15 mouse cellular contexts compared by ENCODE assay signal in genomic region chr10:42082227-42082840, GRCm38 (mm10).
DNase-seq lines count a peak whose midpoint lies in the region; ATAC-seq and TF ChIP-seq lines count a peak whose summit lies in the region.
"Had no signal": no experiment of that assay in that cellular context is flagged by ENCODE, and none has a peak within 500 bp of the region (broad histone marks: within the 10 kb centered on the region; RNA-seq: fewer than 3 reads in every experiment).

No protein-coding gene starts in this region.

- peak overlapping the region; percentile 56 for H3K27ac ChIP-seq in heart, adult 2 months
- H3K27ac ChIP-seq in heart, embryonic 16.5 days (ENCODE audit: low read length) = peak overlapping the region; percentile 55
- peak overlapping the region; percentile 58; the same call in 1 of the 2 replicates for H3K27ac ChIP-seq in stomach, embryonic 16.5 days (ENCODE audit: low read length)
- no peak overlapping the region for H3K27ac ChIP-seq in hindbrain, embryonic 11.5 days (ENCODE audit: low read depth, low read length)
- H3K27ac ChIP-seq: embryonic facial prominence, embryonic 13.5 days; forebrain, embryonic 13.5 days; hindbrain, embryonic 14.5 days; limb, embryonic 12.5 days had no signal

- no peak for TF ChIP-seq CTCF in heart, adult 2 months (IDR thresholded peaks at IDR 0.05)
- no peak for TF ChIP-seq CTCF in lung, adult 2 months (IDR thresholded peaks at IDR 0.05; ENCODE audit: insufficient read depth, low read length)

- peaks cover 5% of the 10 kb centered on the region for H3K9me3 ChIP-seq in heart, embryonic 16.5 days (replicated peaks; ENCODE audit: control insufficient read depth, low read length)
- H3K9me3 ChIP-seq in stomach, embryonic 16.5 days (replicated peaks; ENCODE audit: control insufficient read depth, low read length) = no peaks in the 10 kb centered on the region
- H3K9me3 ChIP-seq in hindbrain, embryonic 11.5 days (ENCODE audit: control insufficient read depth, low read length) = no peaks in the 10 kb centered on the region
- H3K9me3 ChIP-seq: forebrain, embryonic 13.5 days; G1E had no signal

- intact Hi-C loops in heart, adult 2 months (cut with DNase I) = no loop called here
- intact Hi-C loops in heart, postnatal 36 days (cut with DNase I) = no loop called here

- 11% methylated on average over 7 of the region's 7 CpGs for WGBS in heart, adult 2 months
- WGBS in lung, adult 2 months = 26% methylated on average over 7 of the region's 7 CpGs
- WGBS in heart, embryonic 16.5 days = 15% methylated on average over 7 of the region's 7 CpGs
- 34% methylated on average over 7 of the region's 7 CpGs for WGBS in stomach, embryonic 16.5 days
- 81% methylated on average over 7 of the region's 7 CpGs for WGBS in hindbrain, embryonic 11.5 days

- H3K36me3 ChIP-seq in heart, adult 2 months (ENCODE audit: control insufficient read depth, insufficient read depth, low read length) = no peaks in the 10 kb centered on the region; the same call in 1 of the 2 replicates
- H3K36me3 ChIP-seq in heart, embryonic 16.5 days (ENCODE audit: control insufficient read depth, insufficient read depth) = no peaks in the 10 kb centered on the region
- H3K36me3 ChIP-seq in stomach, embryonic 16.5 days (ENCODE audit: control insufficient read depth, insufficient read depth, low read length) = no peaks in the 10 kb centered on the region
- H3K36me3 ChIP-seq in hindbrain, embryonic 11.5 days (ENCODE audit: control insufficient read depth, insufficient read depth, low read length) = no peaks in the 10 kb centered on the region
- H3K36me3 ChIP-seq: embryonic facial prominence, embryonic 13.5 days; G1E; limb, embryonic 12.5 days had no signal

- no peak for TF ChIP-seq EP300 in heart, adult 2 months (IDR thresholded peaks at IDR 0.05; ENCODE audit: insufficient read depth, low read depth, low read length)

- peak overlapping the region; percentile 13; the same call in 1 of the 2 replicates for H3K4me2 ChIP-seq in heart, embryonic 16.5 days (ENCODE audit: low read depth, low read length)
- no peak overlapping the region for H3K4me2 ChIP-seq in stomach, embryonic 16.5 days (ENCODE audit: low read depth, low read length)
- no peak overlapping the region for H3K4me2 ChIP-seq in hindbrain, embryonic 11.5 days (replicated peaks; ENCODE audit: low read depth, low read length)
- H3K4me2 ChIP-seq: embryonic facial prominence, embryonic 13.5 days; forebrain, embryonic 13.5 days; hindbrain, embryonic 14.5 days; limb, embryonic 12.5 days; lung, embryonic 14.5 days had no signal

- no peak overlapping the region for H3K4me3 ChIP-seq in heart, adult 2 months
- H3K4me3 ChIP-seq in lung, adult 2 months (replicated peaks; ENCODE audit: extremely low read depth, low read depth, low read length) = no peak overlapping the region
- no peak overlapping the region for H3K4me3 ChIP-seq in heart, embryonic 16.5 days (ENCODE audit: low read length)
- no peak overlapping the region for H3K4me3 ChIP-seq in stomach, embryonic 16.5 days (replicated peaks; ENCODE audit: low read length)
- H3K4me3 ChIP-seq in hindbrain, embryonic 11.5 days (ENCODE audit: low read depth, low read length) = no peak overlapping the region
- H3K4me3 ChIP-seq: embryonic facial prominence, embryonic 13.5 days; forebrain, embryonic 13.5 days; limb, embryonic 12.5 days had no signal

- no peak for ATAC-seq in heart, embryonic 16.5 days (replicated peaks; ENCODE audit: extremely low read depth, insufficient read depth, low FRiP score)
- peak; percentile 66; the same call in 1 of the 2 replicates for ATAC-seq in stomach, embryonic 16.5 days (ENCODE audit: insufficient read depth, low FRiP score)
- ATAC-seq in hindbrain, embryonic 11.5 days (ENCODE audit: low FRiP score) = no peak
- ATAC-seq: forebrain, embryonic 13.5 days had no signal

- peaks cover 4% of the 10 kb centered on the region for H3K4me1 ChIP-seq in heart, adult 2 months (ENCODE audit: control insufficient read depth, insufficient read depth, low read length)
- no peaks in the 10 kb centered on the region; the same call in 1 of the 2 replicates for H3K4me1 ChIP-seq in lung, adult 2 months (ENCODE audit: control insufficient read depth, insufficient read depth, low read length)
- peaks cover 11% of the 10 kb centered on the region for H3K4me1 ChIP-seq in heart, embryonic 16.5 days (ENCODE audit: control insufficient read depth, insufficient read depth, low read length)
- no peaks in the 10 kb centered on the region for H3K4me1 ChIP-seq in stomach, embryonic 16.5 days (ENCODE audit: control insufficient read depth, insufficient read depth, low read length)
- H3K4me1 ChIP-seq in hindbrain, embryonic 11.5 days (replicated peaks; ENCODE audit: control insufficient read depth, insufficient read depth, low read length) = no peaks in the 10 kb centered on the region
- H3K4me1 ChIP-seq: embryonic facial prominence, embryonic 13.5 days; forebrain, embryonic 13.5 days; limb, embryonic 12.5 days had no signal

- no peaks in the 10 kb centered on the region for H3K79me2 ChIP-seq in heart, adult 2 months (replicated peaks; ENCODE audit: control insufficient read depth, insufficient read depth, low read length)

- H3K9ac ChIP-seq in heart, adult 2 months (ENCODE audit: low read depth, low read length) = no peak overlapping the region
- no peak overlapping the region for H3K9ac ChIP-seq in heart, embryonic 16.5 days (ENCODE audit: low read length)
- H3K9ac ChIP-seq in stomach, embryonic 16.5 days (ENCODE audit: low read length) = no peak overlapping the region
- no peak overlapping the region for H3K9ac ChIP-seq in hindbrain, embryonic 11.5 days (ENCODE audit: low read depth, low read length)
- H3K9ac ChIP-seq: embryonic facial prominence, embryonic 13.5 days; forebrain, embryonic 13.5 days; hindbrain, embryonic 14.5 days; limb, embryonic 12.5 days; lung, embryonic 14.5 days had no signal

- TF ChIP-seq POLR2A in heart, adult 2 months (IDR thresholded peaks at IDR 0.05; ENCODE audit: insufficient read depth, low read depth, low read length) = no peak
- TF ChIP-seq POLR2A in lung, adult 2 months (IDR thresholded peaks at IDR 0.05; ENCODE audit: borderline replicate concordance, extremely low read depth, low read depth, low read length) = no peak

- DNase-seq in heart, adult 2 months = no peak
- DNase-seq in heart, postnatal 36 days = no peak
- DNase-seq in lung, postnatal 10 days = peak; percentile 29
- DNase-seq in lung, adult 2 months = no peak
- no peak for DNase-seq in hindbrain, embryonic 11.5 days (ENCODE audit: low spot score)
- DNase-seq in right cerebral cortex, postnatal 14 days = no peak
- DNase-seq: gastrocnemius, postnatal 10 days; lung, embryonic 14.5 days had no signal

- H3K27me3 ChIP-seq in heart, adult 2 months (ENCODE audit: control insufficient read depth, insufficient read depth, low read length) = no peaks in the 10 kb centered on the region
- no peaks in the 10 kb centered on the region for H3K27me3 ChIP-seq in heart, embryonic 16.5 days (ENCODE audit: control insufficient read depth, insufficient read depth, low read length)
- H3K27me3 ChIP-seq in stomach, embryonic 16.5 days (ENCODE audit: control insufficient read depth, insufficient read depth, low read length) = no peaks in the 10 kb centered on the region
- H3K27me3 ChIP-seq in hindbrain, embryonic 11.5 days (ENCODE audit: control insufficient read depth, insufficient read depth, low read length) = no peaks in the 10 kb centered on the region
- H3K27me3 ChIP-seq: embryonic facial prominence, embryonic 13.5 days; forebrain, embryonic 13.5 days; limb, embryonic 12.5 days had no signal
